Comparison of ENCODE assay signal across 12 mouse cellular contexts in the genomic region with DNA sequence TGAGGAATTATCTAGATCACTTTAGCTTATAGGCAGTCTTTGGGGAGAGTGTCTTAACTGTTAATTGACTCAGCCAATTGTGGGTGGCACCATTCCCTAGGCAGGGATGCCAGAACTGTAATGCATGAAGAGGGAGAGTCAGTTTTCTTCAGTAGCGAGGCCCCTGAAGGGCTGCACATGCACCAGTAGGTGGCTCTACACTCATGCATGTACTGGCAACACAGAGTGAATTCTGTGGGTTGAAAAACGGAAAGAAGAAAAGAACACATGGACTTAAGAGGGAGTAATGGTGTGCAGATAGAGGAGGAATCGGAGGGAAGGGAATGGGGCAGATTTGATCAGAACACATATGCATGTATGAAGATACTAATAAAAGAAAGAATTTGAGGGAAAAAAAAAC.
DNase-seq lines count a peak whose midpoint lies in the region; ATAC-seq and TF ChIP-seq lines count a peak whose summit lies in the region.
"Had no signal": no experiment of that assay in that cellular context is flagged by ENCODE, and none has a peak within 500 bp of the region (broad histone marks: within the 10 kb centered on the region; RNA-seq: fewer than 3 reads in every experiment).

No protein-coding gene starts in this region.

- H3K9me3 ChIP-seq in hindbrain, embryonic 14.5 days (ENCODE audit: control insufficient read depth, low read length): no peaks in the 10 kb centered on the region
- no peaks in the 10 kb centered on the region for H3K9me3 ChIP-seq in hindbrain, embryonic 11.5 days (ENCODE audit: control insufficient read depth, low read length)
- no peaks in the 10 kb centered on the region for H3K9me3 ChIP-seq in lung, embryonic 14.5 days (ENCODE audit: low read depth, low read length)
- H3K9me3 ChIP-seq in intestine, postnatal 0 days (ENCODE audit: control insufficient read depth): no peaks in the 10 kb centered on the region
- H3K9me3 ChIP-seq: embryonic facial prominence, embryonic 15.5 days; limb, embryonic 12.5 days had no signal

- H3K36me3 ChIP-seq in hindbrain, embryonic 14.5 days (replicated peaks; ENCODE audit: control insufficient read depth, insufficient read depth): no peaks in the 10 kb centered on the region
- no peaks in the 10 kb centered on the region for H3K36me3 ChIP-seq in hindbrain, embryonic 11.5 days (ENCODE audit: control insufficient read depth, insufficient read depth, low read length)
- no peaks in the 10 kb centered on the region for H3K36me3 ChIP-seq in lung, embryonic 14.5 days (ENCODE audit: insufficient read depth)
- H3K36me3 ChIP-seq in intestine, postnatal 0 days (ENCODE audit: control insufficient read depth, insufficient read depth): no peaks in the 10 kb centered on the region
- H3K36me3 ChIP-seq: embryonic facial prominence, embryonic 15.5 days; limb, embryonic 12.5 days had no signal

- TF ChIP-seq CTCF in lung, embryonic 14.5 days (IDR thresholded peaks at IDR 0.05; ENCODE audit: low read depth): peak; percentile 61
- peak; percentile 68 for TF ChIP-seq CTCF in intestine, postnatal 0 days (IDR thresholded peaks at IDR 0.05; ENCODE audit: low read depth)

- H3K27me3 ChIP-seq in hindbrain, embryonic 14.5 days (ENCODE audit: control insufficient read depth, insufficient read depth, low read length): no peaks in the 10 kb centered on the region
- no peaks in the 10 kb centered on the region for H3K27me3 ChIP-seq in hindbrain, embryonic 11.5 days (ENCODE audit: control insufficient read depth, insufficient read depth, low read length)
- H3K27me3 ChIP-seq in lung, embryonic 14.5 days (ENCODE audit: insufficient read depth, low read length): no peaks in the 10 kb centered on the region
- no peaks in the 10 kb centered on the region for H3K27me3 ChIP-seq in intestine, postnatal 0 days (replicated peaks; ENCODE audit: control insufficient read depth, insufficient read depth, low read length)
- H3K27me3 ChIP-seq: embryonic facial prominence, embryonic 15.5 days had no signal

- no peak overlapping the region for H3K27ac ChIP-seq in hindbrain, embryonic 14.5 days
- H3K27ac ChIP-seq in hindbrain, embryonic 11.5 days (ENCODE audit: low read depth, low read length): no peak overlapping the region
- H3K27ac ChIP-seq in lung, embryonic 14.5 days (ENCODE audit: low read depth): no peak overlapping the region
- H3K27ac ChIP-seq in intestine, postnatal 0 days (ENCODE audit: low read depth, low read length): no peak overlapping the region
- H3K27ac ChIP-seq: embryonic facial prominence, embryonic 15.5 days; limb, embryonic 12.5 days had no signal

- H3K4me2 ChIP-seq in hindbrain, embryonic 14.5 days (replicated peaks): no peak overlapping the region
- no peak overlapping the region for H3K4me2 ChIP-seq in hindbrain, embryonic 11.5 days (replicated peaks; ENCODE audit: low read depth, low read length)
- H3K4me2 ChIP-seq in lung, embryonic 14.5 days: no peak overlapping the region
- no peak overlapping the region for H3K4me2 ChIP-seq in intestine, postnatal 0 days (replicated peaks; ENCODE audit: low read depth)
- H3K4me2 ChIP-seq: embryonic facial prominence, embryonic 15.5 days; limb, embryonic 12.5 days had no signal

- no peaks in the 10 kb centered on the region for H3K4me1 ChIP-seq in hindbrain, embryonic 14.5 days (replicated peaks; ENCODE audit: control insufficient read depth, insufficient read depth, low read length)
- no peaks in the 10 kb centered on the region for H3K4me1 ChIP-seq in hindbrain, embryonic 11.5 days (replicated peaks; ENCODE audit: control insufficient read depth, insufficient read depth, low read length)
- H3K4me1 ChIP-seq in lung, embryonic 14.5 days (ENCODE audit: insufficient read depth): no peaks in the 10 kb centered on the region
- no peaks in the 10 kb centered on the region for H3K4me1 ChIP-seq in intestine, postnatal 0 days (replicated peaks; ENCODE audit: control insufficient read depth, insufficient read depth, low read length)
- H3K4me1 ChIP-seq: embryonic facial prominence, embryonic 15.5 days; limb, embryonic 12.5 days had no signal

- no peak overlapping the region for H3K9ac ChIP-seq in hindbrain, embryonic 14.5 days
- H3K9ac ChIP-seq in hindbrain, embryonic 11.5 days (ENCODE audit: low read depth, low read length): no peak overlapping the region
- no peak overlapping the region for H3K9ac ChIP-seq in lung, embryonic 14.5 days
- no peak overlapping the region for H3K9ac ChIP-seq in intestine, postnatal 0 days (ENCODE audit: low read depth, low read length)
- H3K9ac ChIP-seq: embryonic facial prominence, embryonic 15.5 days; limb, embryonic 12.5 days had no signal

- ATAC-seq in hindbrain, embryonic 14.5 days (ENCODE audit: low FRiP score): no peak
- ATAC-seq in hindbrain, embryonic 11.5 days (ENCODE audit: low FRiP score): no peak
- ATAC-seq in lung, embryonic 14.5 days (ENCODE audit: insufficient read depth): no peak
- no peak for ATAC-seq in intestine, postnatal 0 days

- WGBS in hindbrain, embryonic 14.5 days: 63% methylated on average over 3 of the region's 3 CpGs
- WGBS in hindbrain, embryonic 11.5 days: 68% methylated on average over 3 of the region's 3 CpGs
- 73% methylated on average over 3 of the region's 3 CpGs for WGBS in lung, embryonic 14.5 days
- 79% methylated on average over 3 of the region's 3 CpGs for WGBS in intestine, postnatal 0 days

- intact Hi-C loops in gastrocnemius, postnatal 14 days (cut with DNase I; ENCODE audit: low total_unique reads): no loop called here

- H3K4me3 ChIP-seq in hindbrain, embryonic 14.5 days (replicated peaks; ENCODE audit: low read length): no peak overlapping the region
- no peak overlapping the region for H3K4me3 ChIP-seq in hindbrain, embryonic 11.5 days (ENCODE audit: low read depth, low read length)
- H3K4me3 ChIP-seq in lung, embryonic 14.5 days (ENCODE audit: low read depth, low read length): no peak overlapping the region
- H3K4me3 ChIP-seq in intestine, postnatal 0 days (ENCODE audit: low read depth, low read length): no peak overlapping the region
- H3K4me3 ChIP-seq: embryonic facial prominence, embryonic 15.5 days; limb, embryonic 12.5 days had no signal

- peak; percentile 52 for DNase-seq in hindbrain, embryonic 14.5 days (ENCODE audit: low spot score)
- DNase-seq in hindbrain, embryonic 11.5 days (ENCODE audit: low spot score): no peak
- peak; percentile 49 for DNase-seq in lung, embryonic 14.5 days
- DNase-seq in lung, postnatal 4 days: no peak
- peak; percentile 9 for DNase-seq in WW6 (ENCODE audit: low read depth, low spot score)
- DNase-seq in frontal cortex, postnatal 36 days (ENCODE audit: low spot score in 2 of 2): no peak
- DNase-seq in gastrocnemius, postnatal 14 days: no peak
- DNase-seq: right cerebral cortex, postnatal 14 days; thymus, postnatal 36 days had no signal

Comparison
In these comparisons a context has a peak if more than half of its experiments do, and no peak if none do; other contexts are left out.
1. DNase-seq: peak in hindbrain, embryonic 14.5 days (single experiment), lung, embryonic 14.5 days (single experiment) and WW6 (single experiment); none in hindbrain, embryonic 11.5 days (single experiment), lung, postnatal 4 days (0 of 2), frontal cortex, postnatal 36 days (0 of 2) and gastrocnemius, postnatal 14 days (single experiment).